ENCODE assay signal across 7 mouse cellular contexts in genomic region chr19:46395109-46396009, GRCm38 (mm10). TPM values are rescaled to one million over a fixed set of nuclear protein-coding genes. Genes with fewer than 3 reads are reported as not detected.
DNase-seq lines count a peak whose midpoint lies in the region; ATAC-seq lines count a peak whose summit lies in the region.

Gene Actr1a (minus strand): TSS chr19:46395748.

- no peaks in the 10 kb centered on the region for H3K27me3 ChIP-seq in intestine, embryonic 16.5 days (replicated peaks; ENCODE audit: control insufficient read depth, insufficient read depth, low read length)
- H3K27me3 ChIP-seq in midbrain, embryonic 11.5 days (ENCODE audit: control insufficient read depth, insufficient read depth, low read length), result no peaks in the 10 kb centered on the region

- intact Hi-C loops in left cerebral cortex, postnatal 36 days (cut with DNase I), result loop anchor here (1.0 to 5.0 kb wide), 3 partner anchors 49 to 132 kb away; partner anchors contain the start of gene Trim8

- DNase-seq in adrenal gland, adult 2 months, result peak; percentile 97
- peak; percentile 97 for DNase-seq in embryo, embryonic 11.5 days (ENCODE audit: low read depth, low spot score)
- DNase-seq in gastrocnemius, postnatal 4 days (ENCODE audit: low spot score in 2 of 2), result peak; percentile 91 to 98
- DNase-seq in left cerebral cortex, postnatal 36 days (ENCODE audit: low spot score in 2 of 2), result peak; percentile 95 to 97
- DNase-seq in midbrain, embryonic 11.5 days (ENCODE audit: low spot score, missing footprints), result peak; percentile 100
- DNase-seq in skeletal muscle tissue, adult 2 months (ENCODE audit: low read depth, low spot score), result peak; percentile 99

- peak within 1 kb of the TSS; percentile 77 for H3K4me2 ChIP-seq in intestine, embryonic 16.5 days (ENCODE audit: low read depth, low read length)
- peak within 1 kb of the TSS; percentile 79 for H3K4me2 ChIP-seq in midbrain, embryonic 11.5 days

- H3K27ac ChIP-seq in intestine, embryonic 16.5 days (ENCODE audit: low read length), result peak within 1 kb of the TSS; percentile 77
- peak within 1 kb of the TSS; percentile 65 for H3K27ac ChIP-seq in midbrain, embryonic 11.5 days (ENCODE audit: low read depth, low read length)

- peak; percentile 95 for ATAC-seq in intestine, embryonic 16.5 days
- ATAC-seq in midbrain, embryonic 11.5 days (ENCODE audit: low FRiP score), result peak; percentile 92

- under 1% methylated on average over 51 of the region's 51 CpGs for WGBS in intestine, embryonic 16.5 days
- under 1% methylated on average over 51 of the region's 51 CpGs for WGBS in midbrain, embryonic 11.5 days

- H3K4me1 ChIP-seq in intestine, embryonic 16.5 days (ENCODE audit: control insufficient read depth, insufficient read depth, low read length), result peaks cover 35% of the 10 kb centered on the region
- peaks cover 28% of the 10 kb centered on the region for H3K4me1 ChIP-seq in midbrain, embryonic 11.5 days (ENCODE audit: control insufficient read depth, insufficient read depth, low read length)

- H3K36me3 ChIP-seq in intestine, embryonic 16.5 days (ENCODE audit: control insufficient read depth, insufficient read depth, low read length), result no peaks in the 10 kb centered on the region
- H3K36me3 ChIP-seq in midbrain, embryonic 11.5 days (ENCODE audit: control insufficient read depth, insufficient read depth, low read length), result no peaks in the 10 kb centered on the region

- peak within 1 kb of the TSS; percentile 95 for H3K4me3 ChIP-seq in intestine, embryonic 16.5 days (ENCODE audit: low read length)
- H3K4me3 ChIP-seq in midbrain, embryonic 11.5 days (ENCODE audit: low read depth, low read length), result peak within 1 kb of the TSS; percentile 89

- peak within 1 kb of the TSS; percentile 80 for H3K9ac ChIP-seq in intestine, embryonic 16.5 days (ENCODE audit: low read depth, low read length)
- H3K9ac ChIP-seq in midbrain, embryonic 11.5 days (ENCODE audit: low read length), result peak within 1 kb of the TSS; percentile 92

- no peaks in the 10 kb centered on the region for H3K9me3 ChIP-seq in intestine, embryonic 16.5 days (ENCODE audit: control insufficient read depth, low read length)
- H3K9me3 ChIP-seq in midbrain, embryonic 11.5 days (ENCODE audit: control insufficient read depth, low read length), result no peaks in the 10 kb centered on the region

RNA-seq across cellular contexts. Expression of gene Actr1a, which starts in this region (rescaled TPM):
- 100 to 1,000 TPM; 108 to 115 TPM for total RNA-seq in adrenal gland, adult 2 months (2021)
- 85.2 and 87.2 TPM in 2 replicates for polyA plus RNA-seq in adrenal gland, adult 2 months (2012; rRNA removed)
- 10 to 100 TPM; 80.8 to 88.7 TPM for total RNA-seq in gastrocnemius, postnatal 4 days (2021)
- polyA plus RNA-seq in intestine, embryonic 16.5 days (2015; fragmentation: Nextera tagmentation; extraction: Ambion mirVana), result 116 and 119 TPM in 2 replicates
- total RNA-seq in left cerebral cortex, postnatal 36 days (2021), result 100 to 1,000 TPM; 175 to 195 TPM
- polyA plus RNA-seq in midbrain, embryonic 11.5 days (2014; fragmentation: Nextera tagmentation; extraction: Ambion mirVana), result 228 and 233 TPM in 2 replicates

Comparison
In these comparisons a context has a peak if more than half of its experiments do, and no peak if none do; other contexts are left out.
1. Peak in every context shown above with its lines: DNase-seq, ATAC-seq, H3K4me3 ChIP-seq and H3K27ac ChIP-seq.